Mouse (Mus musculus) urinary bladder, adult 2 months (tissue): ENCODE measurements around the gene Gm20538. TPM values are rescaled to one million over a fixed set of nuclear protein-coding genes. Genes with fewer than 3 reads are reported as not detected.

Source experiments
- DNase-seq: peaks from one replicate; pipeline ENCODE4 v3.0.0; 2022; ENCODE audit warnings: low spot score
- polyA plus RNA-seq: library from polyadenylated mRNA; depleted of rRNA; stranded (reverse); fragments of >200 nt; gene quantifications from 2 replicates; pipeline ENCODE4 v1.2.3, GENCODE M21; 2012; rRNA removed

The Gm20538 gene
- not detected in 2 replicates for polyA plus RNA-seq

DNA sequence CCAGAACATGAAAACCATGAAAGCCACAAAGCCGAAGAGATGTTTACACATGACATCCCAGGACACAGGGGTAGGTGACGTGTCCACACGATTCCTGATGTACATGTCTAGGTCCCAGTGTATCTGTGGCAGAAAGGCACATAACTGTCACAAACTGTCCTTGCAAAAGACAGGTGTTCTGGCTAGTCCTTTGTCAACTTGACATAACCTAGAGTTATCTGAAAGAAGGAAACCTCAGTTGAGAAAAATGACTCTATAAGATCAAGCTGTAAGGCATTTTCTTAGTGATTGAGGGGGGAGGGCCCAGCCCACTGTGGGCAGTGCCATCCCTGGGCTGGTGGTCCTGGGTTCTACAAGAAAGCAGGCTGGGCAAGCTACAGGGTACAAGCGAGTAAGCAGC lies at the start of gene Gm20538:
TSS of gene Gm20538 (minus strand) at position 101 of the 400 bp plus-strand sequence.
- DNase-seq = no peak

DNA sequence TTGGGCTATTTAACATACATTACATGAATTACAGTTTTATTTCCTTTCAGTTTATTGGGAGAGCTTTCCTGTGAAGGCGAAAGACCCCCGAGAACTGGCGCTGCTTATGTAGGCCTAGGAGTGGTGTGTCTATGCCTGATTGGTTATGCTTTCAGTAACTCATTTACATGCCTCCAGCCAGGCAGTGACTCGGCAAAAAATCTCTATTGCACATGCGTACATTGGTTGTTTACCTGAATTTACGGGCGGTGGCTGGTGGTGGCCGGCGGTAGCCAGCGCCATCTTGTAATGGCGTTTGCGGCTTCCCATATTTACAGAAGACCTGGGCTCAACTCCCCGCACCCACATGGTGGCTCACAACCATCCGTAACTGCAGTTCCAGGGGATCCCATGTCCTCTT lies 41.5 kb upstream of the Gm20538 start:
- no peak for DNase-seq

DNA sequence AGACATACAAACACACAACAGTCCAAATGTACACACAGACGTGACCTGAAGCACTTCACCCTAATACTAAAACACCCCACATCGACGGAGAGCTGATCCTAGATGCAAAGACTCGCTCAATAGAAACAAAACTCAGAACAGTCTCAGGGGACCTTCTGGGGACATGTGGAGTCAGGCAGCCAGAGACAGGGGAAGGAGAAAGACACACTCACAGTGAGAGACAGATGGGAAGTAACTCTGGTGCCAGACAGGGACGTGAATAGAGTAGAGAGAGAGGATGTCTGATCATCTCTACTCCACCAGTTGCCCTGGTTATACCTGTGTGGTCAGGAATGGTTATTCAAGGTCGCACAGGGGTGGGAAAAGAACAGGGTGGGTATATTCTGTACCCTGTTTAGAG lies 39.0 kb upstream of the Gm20538 start:
- no peak for DNase-seq

DNA sequence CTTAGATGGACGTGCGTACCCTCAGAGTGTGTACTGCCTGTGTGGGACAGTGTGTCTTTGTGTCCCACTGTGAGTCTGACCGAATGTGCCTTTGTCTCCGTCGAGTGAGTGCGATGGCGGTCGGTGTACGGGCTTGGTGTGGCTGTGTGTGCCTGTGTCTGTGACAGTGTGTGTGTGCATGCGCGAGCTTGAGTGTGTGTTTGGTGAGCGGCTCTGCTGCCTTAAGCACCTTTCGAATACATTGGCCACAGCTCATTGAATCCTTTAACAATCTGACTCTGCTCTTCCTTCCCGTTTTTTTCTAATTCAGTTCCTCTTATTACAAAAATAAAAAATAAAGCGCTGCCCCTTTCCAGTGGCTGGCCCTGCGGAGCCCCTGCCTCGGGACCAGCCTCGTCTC lies 38.4 kb upstream of the Gm20538 start:
- no peak for DNase-seq

DNA sequence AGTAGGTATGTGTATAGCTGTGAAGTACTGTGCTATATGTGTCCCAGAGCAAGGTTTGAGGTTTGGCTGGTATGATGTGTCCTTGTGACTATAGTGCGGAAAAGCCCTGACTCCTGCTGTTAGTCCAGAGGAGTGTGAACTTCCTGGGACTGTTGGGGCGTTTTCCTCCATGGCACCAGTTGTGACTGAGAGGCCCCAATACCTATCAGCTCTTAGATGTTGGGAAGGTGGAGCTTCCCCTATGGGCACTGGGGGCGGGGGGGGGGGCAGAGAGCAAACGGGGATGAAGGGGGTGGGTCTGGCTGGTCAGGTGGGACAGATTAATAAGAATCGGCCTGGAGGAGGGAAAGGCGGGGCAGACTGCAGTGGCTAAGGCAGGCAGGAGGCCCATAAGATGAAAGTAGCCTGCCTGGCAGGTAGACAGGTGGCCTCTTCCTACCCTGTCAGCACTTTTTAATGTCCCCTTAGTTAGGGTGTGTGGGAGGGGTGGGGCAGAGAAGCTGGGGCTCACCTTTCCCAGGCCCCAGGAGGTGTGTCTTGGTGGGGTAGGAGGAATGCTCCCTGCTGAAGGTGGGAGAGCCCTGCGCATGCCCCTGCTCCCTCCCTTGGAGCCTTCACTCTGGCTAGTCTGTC lies 37.1 kb upstream of the Gm20538 start:
- no peak for DNase-seq

DNA sequence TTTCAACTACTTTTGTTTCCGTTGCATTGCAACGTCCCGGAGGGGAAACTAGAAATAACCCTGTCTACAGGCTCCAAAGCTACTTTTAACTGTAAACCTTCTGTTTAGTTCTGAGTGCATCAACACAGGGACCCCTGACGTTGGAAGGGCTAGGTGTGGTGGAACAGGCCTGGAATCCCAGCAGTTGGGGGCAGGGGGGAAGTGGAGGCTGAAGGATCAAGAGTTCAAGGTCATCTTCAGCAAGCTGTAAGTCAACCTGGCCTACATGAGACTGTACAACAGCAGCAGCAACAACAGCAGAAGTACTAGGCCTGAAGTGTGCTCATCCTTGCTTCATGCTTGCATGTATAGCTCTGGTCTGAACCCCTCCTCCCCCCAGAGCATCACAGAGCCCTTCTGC lies 35.4 kb upstream of the Gm20538 start:
- DNase-seq = no peak

DNA sequence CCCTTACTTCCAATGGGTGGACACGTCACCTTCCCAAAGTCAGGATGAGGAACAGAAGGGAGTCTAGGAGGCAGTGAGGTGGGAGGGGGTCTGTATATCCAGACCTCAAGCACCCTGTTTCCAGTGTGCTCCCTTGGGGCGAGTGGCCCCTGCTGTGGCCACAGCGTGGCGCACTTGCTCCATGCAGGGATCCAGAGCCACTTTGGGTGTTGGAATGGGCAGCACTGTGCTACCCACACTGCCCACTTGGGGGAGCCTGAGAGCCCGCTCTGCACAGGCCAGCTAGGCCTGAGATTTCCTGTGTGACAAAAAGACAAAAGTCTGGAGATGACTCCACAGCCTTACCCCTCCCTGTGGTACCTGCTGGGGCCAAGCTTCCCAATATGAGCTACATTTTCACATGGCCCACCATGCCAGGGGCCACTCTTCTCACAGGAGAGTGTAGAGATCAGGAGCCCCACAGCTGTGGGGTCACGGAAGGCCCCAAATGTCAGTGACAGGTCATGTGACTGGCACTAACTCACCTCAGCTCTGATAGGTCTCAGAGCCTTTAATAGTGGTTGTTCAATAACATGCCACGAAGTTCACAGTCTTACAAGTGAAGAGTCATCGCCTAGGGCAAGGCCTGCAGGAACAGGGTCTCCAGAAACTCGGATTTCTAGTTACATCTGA lies 30.1 kb upstream of the Gm20538 start:
- peak; percentile 89 for DNase-seq

DNA sequence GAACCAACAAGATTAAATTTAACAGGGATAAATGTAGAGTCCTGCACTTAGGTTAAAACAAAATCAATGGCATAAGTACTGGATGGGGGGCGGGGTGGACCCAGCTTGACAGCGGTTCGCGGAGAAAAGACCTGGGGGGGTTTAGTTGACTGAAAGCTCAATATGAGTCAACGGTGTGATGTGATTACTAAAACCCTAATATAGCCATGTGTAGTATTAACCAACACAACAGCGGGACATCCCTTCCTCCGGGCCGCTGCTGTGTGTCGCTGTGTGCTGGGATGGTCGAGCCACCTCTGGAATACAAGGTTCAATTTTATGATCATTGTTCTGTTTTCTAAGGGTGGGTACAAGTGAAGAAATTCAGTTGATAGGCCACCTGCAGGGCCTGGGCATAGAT lies 29.5 kb upstream of the Gm20538 start:
- no peak for DNase-seq

DNA sequence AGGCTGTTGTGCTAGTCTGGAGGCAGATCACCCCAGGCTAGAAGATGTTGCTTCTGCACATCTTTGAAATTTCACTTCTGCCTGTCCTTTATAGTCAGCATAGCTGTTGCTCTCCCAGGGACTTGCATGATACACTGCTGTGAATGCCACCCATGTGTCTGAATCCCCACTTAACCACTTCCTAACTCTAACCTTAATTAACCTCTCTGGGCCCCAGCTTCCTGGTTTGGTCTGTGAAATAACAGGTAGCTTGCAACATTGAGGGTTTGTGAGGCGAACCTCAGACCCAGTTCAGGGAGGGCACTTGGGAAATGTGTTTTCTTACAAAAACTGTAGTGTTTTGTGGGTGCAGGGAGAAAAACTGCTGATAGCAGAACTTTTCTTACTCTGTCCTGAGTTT lies 25.4 kb upstream of the Gm20538 start:
- no peak for DNase-seq

DNA sequence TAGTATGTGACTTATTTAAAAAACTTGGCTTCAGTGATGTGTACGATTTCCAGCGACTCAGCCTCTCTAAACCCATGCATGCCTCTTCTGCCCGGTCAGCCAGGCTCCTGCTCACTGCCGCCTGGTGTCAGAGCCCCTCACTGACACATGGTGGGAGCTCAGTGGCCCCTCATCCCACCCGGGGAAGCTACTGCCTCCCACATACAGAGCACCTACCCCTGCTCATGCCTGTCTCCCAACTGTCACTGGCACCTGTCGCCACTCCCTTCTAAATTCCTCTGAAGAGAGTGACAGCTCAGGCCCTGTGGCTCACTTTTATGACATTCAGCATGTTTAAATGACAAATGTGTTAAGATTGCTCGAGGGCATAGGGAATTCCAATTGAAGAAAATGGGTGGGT lies 23.6 kb upstream of the Gm20538 start:
- DNase-seq = no peak

DNA sequence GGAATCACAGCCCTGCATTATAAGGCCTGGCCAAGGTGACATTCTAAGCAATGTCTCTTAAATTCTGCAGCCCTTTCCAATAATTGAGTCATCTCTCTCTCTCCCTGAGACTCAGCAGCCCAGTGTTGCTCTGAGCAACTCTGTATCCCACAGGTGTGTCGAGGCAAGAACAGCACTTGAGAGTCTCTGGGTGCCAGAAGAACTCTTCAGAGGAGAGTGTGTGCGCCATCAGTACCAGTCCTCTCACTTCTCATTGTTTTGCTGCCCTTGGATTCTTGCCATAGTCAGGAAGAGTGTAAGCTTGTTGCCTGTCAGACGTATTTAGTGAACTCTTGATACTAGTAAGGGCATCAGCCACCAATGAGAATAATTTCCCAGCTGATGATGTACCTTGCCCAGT lies 15.1 kb upstream of the Gm20538 start:
- no peak for DNase-seq

DNA sequence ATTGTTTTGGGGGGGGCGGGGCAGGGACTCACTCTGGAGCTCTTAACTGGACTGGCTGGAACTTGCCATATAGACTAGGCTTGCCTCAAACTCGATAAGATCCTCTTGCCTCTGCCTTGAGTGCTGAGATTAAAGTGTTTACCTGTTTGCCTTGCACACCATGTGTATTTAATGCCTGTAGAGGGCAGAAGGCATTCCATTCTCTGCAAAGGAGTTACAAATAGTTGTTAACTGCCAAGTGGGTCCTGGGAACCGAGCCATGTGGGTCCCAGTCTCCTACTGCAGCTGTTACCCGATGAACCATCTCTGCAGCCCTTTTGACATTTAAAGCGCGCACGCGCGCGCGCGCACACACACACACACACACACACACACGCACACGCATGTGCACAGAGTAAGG lies 11.4 kb upstream of the Gm20538 start:
- no peak for DNase-seq

DNA sequence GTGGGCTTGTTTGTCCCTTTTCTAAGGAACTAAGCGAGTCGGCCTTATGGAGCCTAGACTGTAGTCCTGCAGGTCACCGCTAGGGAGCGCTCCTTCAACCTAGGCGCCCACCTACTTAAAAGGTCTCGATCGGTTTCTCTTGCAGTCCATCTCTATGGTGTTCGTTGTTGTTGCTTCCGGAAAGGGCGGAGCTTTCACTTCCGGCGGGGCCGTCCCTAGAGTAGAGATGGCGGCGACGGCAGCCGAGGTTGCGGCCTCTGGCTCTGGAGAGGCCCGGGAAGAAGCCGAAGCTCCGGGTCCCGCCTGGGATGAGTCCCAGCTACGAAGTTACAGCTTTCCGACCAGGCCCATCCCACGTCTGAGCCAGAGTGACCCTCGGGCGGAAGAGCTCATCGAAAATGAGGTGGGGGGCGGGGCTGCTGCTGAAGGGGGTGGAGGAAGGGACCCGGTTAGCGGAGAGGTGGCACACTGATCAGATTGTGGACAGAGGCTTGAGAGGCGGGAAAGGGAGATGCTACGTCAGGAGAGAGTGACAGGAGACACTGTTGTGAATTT lies 10.1 kb upstream of the Gm20538 start, which contains the start of gene Hif1an:
TSS of gene Hif1an (plus strand) at position 199 of the 555 bp plus-strand sequence.
- DNase-seq = peak; percentile 83

DNA sequence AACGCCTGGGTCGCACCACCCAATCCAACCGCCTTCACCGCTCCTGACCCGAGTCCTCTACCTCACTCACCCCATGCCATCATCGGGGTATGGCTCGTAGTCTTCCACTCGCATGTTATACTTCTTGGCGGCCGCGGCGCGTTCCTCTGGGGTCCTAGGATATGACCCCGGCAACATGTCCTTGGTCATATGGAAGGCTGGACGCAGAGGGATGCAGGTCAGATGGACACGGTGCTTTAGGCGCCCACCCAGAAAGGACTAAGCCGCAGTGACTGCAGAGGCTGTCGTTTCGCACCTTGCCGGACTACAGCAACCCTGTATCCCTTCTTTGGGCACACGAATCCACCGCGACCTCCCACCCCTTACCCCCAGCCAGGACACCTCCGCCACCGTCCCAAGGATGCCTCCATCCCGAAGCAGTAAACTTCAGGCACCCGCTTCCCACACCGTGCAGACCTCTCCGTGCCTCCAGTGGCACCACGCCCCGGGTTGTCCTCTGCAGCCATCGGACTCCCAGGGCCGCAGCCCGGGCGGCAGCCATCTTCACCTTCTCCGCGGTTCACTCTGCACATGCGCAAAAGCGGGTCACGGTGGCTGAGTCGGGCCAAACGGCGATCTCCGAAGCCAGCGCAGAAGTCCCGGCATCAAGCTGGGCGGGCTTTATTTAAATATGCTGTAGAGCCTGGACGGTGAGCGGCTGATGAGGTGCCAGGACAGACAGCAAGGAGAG lies 2.4 kb upstream of the Gm20538 start, which contains the start of gene Ndufb8:
TSS of gene Ndufb8 (minus strand) at position 580 of the 730 bp plus-strand sequence.
- DNase-seq = peak; percentile 96

DNA sequence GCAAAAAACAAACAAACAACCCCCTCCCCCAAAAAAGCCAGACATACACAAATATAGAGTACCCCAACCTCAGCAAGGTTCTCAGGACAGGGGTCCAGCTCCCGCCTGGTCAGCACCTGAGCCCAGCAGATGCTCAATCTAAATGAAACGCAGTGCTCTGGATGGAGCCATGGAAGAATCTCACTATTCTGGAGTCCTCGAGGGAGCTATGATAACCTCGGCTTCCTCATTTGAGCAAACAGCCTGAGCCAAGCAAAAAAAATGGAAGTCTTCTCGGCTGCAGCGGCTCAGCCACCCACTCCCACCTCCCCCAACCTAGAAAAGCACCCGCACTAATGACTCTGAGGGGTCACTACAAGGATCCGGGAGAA lies 1.8 kb upstream of the Gm20538 start:
- DNase-seq = no peak

DNA sequence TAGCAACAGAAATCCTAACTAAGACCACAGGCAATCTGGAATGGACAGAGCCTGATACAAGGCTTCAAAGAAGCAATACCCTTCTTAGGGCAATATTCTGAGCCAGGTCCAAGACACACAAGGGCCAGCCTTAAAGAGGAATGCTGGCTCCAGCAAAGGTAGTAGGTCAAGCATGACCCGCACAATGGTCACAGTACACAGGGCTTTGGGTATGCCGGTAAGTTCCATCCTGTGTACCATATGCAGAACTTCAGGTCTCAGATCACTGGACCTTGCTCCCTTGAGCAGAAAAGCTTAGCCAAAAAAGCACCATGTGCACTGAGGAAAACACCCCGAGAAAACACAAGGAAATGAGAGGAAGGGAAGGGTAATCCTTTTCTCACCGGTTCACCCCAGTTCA lies 655 bp upstream of the Gm20538 start:
- DNase-seq = no peak

DNA sequence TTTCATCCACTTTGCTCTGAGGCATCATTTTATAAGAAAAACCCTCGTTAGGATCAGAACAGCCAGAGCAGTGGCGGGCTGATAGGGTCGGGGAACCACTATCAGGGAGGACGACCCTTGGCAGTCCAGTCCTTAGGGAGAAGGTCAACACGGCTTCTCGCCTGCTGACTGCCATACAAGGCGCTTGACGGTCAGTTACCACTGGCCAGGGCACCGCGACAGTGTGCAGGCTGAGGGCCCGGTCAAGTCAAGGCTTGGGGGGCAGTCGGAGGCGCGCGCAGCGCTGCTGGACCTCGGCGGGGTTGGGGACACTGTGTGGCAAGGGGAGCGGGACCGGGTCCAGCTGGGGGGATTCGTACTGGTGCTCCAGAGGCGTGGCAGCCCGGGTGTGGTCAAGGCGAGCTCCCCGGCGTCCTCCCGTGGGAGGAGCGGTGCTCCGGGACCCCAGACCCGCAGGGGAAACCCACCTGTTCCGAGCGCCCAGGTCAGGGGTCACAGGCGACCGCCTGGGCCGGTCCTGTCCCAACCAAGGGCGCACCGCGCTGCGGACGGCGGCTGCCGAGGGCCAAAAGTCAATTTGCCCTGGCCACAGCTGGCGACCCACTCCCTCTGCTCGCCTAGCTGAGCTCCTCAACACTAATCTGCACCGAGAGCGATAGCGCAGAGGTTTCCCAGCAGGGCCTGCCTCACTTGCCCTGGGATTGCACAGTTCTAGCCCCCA lies 7.2 kb downstream of the Gm20538 start, which contains the start of gene Sec31b:
TSS of gene Sec31b (minus strand) at position 544 of the 721 bp plus-strand sequence.
- peak; percentile 43 for DNase-seq

DNA sequence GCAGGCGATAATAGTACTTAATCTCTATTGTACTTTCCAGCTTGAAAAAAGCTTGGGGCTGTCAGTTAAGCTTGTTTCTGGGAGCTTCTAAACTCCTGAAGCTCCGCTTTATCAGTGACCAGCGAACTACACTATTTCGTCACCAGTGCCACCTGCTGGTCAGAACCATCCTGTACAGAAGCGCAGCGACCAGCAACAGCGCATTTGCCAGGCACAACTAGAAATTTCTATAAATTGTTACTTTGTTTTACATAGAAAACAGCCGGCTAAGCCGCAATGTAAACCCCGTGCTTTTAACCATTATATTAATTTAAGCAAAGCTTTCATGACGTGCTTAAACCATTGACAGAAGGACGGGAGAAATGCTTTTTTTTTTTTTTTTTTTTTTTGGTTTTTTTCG lies 7.9 kb downstream of the Gm20538 start:
- DNase-seq = no peak

DNA sequence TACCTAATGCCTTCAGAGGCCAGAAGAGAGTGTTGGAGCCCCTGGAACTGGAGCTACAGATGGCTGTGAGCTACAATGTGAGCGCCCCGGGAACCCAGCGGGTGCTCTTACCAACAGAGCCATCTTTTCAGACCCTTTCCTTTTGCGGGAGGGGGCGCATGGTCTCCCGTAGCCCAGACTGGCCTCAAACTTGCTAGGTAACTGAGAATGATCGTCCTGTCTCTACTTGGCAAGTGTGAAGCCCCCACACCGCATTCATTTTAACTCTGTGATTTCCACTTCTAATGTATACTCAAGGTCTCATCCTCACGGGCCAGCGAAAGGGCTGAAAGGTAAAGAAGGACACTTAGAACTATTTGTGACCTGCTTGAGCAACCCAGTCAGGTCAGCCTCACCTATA lies 8.3 kb downstream of the Gm20538 start:
- DNase-seq = no peak

DNA sequence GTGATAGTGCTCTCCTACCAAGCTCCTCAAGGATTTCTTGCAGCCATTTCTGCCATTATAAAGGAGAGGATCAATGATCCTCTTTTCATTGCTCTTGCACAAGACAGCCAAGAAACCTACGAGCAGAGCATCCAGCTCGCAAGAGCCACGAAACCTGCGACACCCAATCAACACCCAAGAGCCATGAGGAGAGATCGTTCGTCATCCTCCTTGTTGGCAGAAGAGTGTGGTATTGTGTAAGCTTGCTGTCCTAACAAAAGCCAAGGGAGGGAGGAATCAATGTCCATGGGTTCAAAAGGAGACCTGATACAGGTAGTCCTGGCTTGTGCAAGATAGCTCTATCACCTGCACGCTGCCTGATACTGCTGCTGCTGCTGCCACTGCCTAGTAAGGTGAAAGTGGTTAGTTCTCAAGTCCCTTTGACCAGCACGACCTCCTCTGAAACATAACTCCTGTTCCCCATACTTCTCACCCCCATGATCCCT lies 9.9 kb downstream of the Gm20538 start:
- no peak for DNase-seq

DNA sequence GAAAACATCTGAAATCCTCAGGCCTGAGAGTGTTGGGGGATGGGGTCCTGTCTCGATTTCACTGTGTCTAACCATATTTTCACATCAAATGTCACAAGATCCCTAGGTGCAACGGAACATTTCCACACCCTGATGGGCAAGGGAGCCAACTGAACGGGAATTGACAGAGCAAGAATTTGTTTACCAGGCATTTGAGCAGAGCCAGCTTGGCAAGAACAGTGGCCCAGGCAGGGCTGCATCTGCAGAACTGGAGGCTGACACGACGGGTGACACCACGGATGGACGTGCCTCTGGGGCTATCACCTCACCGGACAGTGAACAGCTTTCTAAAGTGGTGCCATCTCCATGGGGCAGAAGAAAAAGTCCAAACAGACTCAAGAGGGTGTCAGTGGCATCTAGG lies 15.2 kb downstream of the Gm20538 start:
- no peak for DNase-seq

DNA sequence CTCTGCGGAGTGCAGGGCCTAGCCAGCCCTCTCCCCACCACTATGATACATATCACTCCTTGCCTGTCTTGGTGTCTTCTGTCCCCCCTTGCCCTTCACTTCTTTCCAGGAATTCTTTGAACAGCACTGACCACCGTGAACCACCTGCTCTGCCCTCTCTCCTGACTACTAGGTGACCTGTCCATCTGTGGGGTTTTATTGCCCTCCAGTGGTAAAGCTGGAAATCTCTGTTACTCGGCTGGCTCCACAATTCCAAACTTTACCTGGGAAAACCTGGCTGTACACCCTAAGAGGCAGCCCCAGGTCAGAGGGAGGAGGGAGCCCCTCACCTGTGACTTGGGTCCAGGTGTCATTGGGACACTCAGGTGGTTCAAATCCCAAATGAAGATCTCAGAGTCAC lies 17.3 kb downstream of the Gm20538 start:
- no peak for DNase-seq
